Mouse (Mus musculus) lung, postnatal 14 days (tissue): ENCODE data around the gene Slc4a1.

Experiments
- DNase-seq: peaks from one replicate; pipeline ENCODE4 v3.0.0; 2021

The Slc4a1 gene

DNA sequence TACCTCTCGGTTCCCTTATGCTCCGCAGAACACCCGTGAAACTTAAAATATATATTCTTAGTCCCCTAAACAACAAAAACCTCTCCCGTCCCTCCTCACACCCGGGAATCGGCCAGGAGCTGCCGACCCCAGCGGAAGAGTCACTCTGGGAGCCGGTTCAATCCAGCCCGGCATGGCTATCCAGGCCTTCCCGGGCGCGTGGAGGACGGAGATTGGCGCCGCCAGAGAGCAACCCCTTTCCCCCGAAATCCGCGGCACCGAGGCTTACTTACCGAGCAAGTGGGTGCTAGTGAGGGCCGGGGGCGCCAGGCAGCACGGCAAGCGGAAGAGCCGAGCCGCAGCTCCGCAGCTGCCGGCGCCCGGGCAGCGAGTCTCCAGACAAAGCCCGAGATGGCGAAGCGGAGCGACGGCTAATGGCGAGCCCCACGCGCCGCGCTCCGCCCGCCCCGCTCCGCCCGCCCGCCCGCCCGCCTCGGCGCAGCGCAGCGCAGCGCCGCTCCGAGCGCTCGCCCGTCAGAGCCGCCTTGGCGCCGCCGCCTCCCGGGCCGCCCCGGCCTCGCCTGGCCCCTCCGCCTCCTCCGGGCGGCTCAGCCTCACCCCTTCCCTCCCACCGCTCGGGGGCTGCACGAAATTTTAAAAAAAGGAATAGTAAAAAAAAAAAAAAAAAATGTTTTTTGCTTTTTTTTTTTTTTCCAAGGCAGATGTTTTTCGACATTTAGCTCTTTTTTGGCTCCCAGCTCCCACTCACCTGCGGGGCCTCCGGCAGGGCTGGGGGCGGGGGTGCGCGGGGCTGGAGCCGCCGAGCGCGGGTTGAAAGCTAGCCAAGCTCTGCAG, 47.2 kb downstream of the Slc4a1 start:
- peak; percentile 66 for DNase-seq

DNA sequence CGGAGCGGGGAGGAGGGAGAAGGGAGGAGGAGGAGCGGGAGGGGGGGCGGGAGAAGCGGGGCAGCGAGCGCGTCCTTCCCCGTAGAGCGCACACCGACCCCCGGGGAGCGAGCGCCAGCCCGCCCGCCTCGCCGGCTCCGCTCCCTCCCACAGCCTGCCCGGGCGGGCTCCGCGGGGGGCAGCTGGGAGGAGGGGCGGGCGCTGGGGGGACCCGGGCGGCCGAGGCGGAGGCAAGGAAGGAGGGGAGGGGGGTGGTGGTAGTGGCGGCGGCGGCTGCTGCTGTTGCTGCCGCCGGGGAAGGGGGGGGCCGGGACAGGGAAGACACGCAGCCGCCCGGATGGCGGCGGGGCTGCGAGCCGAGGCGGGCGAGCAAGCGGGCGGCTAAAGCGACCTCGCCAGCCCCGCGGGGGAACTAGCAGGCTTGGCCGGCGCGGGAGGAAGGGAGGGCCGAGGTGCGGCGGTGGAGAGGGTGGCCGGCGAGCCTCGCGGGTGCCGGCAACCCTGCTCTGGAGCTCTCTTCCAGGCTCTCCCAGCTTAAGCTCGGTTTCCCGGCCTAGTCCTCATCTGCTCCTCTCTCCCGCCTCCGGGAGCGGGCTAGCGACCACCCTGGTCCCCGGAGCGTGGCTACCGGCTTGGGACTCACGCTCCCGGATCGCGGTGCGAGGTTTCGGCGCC, 48.0 kb downstream of the Slc4a1 start:
- peak; percentile 76 for DNase-seq

DNA sequence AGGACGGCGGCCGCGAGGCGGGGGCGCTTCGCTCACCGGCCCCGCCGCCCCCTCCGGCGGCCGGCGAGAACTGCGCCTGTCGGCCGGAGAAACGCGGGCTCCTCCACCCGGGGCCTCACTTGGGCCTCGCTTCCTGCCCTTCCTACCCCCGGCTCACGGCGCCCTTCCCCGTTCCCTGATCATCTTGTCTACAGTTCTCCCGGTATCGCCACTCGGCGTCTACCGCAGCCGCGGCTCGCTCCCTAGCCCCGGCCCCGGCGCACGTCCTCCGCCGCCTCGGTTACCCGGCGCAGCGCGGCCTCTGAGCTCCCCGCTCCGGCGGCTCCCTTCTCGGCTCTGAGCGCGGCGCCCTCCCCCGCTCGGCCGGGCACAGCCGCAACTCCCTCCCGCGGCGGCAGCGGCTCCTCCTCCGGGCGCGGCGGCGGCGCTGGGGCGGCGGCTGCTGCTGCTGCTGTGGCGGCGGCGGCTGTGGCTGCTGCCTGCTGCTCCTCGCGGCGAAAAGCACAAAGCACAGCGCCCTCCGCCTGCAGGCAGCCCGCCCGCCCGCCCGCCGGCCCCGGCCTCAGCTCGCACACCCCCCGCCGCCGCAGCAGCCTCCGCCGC, 48.6 kb downstream of the Slc4a1 start:
- peak; percentile 53 for DNase-seq

DNA sequence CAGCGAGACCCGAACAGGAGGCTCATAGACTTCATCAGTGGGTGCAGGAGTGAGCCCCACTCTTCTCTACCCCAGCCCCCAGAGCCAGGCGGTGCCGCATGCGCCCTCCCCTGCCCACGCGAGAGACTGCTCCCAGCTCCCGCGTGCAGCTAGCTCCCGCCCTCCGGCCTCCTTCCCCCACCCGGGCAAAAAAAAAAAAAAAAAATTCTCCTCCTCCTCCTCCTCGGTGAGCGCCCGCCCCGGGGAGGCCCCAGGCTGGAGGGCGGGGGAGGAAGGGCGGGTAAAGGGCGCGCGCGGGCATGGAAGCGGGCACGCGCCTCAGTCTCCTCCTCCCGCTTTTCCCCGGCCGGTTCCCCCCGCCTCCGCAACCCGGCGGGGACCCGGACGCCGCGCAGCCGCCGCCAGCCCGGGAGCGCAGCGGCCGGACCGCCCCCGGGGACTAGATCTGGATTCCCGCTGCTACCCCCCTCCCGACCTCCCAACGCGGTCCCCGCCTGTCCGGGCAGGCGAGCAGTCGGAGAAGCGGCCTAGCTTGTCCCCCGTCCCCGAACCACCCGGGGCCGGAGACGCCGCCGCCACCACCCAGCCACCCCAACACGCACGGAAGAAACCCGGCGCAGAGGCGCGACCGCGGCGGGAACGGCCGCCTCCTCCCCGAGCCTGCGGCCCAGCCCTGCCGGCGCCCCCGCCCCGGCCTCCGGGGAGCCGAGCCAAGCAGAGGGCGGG, 49.3 kb downstream of the Slc4a1 start:
- peak; percentile 92 for DNase-seq

DNA sequence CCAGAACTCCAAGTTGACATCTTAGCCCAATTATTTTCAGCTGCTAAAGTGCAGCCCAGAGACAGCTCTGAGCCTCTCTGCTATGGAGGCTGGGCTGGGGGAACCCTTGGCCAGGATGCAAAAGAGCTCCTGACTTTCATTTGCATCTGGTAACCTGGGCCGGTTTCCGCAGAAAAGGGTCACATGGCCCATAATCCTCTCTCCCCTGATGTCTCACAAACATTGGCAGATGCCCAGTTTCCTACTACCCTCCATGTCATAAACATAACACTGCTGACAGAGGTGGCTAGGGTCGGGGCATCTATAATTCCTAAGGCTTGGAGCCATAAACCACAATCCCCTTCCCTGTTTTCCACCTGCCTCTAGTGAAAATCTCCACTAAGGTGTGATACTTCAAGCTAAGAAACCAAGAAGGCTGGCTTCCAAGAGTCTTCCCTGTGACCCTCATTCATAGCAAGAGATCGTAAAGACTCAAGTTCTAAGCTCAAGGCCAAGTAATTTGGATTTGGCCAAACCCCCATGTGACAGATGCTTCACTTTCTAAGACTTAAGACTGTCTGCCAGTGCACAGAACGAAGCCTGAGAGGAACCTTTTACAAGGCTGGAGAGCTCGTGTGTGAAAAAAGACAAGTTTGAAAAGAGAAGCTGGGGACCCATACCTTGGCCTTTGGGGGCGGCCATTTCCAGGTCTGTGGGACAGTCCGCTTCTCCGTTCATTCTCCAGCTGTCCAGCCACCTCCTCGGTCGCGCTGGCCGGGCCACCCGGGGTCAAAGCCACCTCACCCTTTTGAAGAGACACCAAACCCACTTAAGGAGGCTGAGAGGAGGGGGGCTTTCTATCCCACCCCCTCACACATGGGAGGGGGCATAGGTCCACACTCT, 50.1 kb downstream of the Slc4a1 start:
- no peak for DNase-seq

DNA sequence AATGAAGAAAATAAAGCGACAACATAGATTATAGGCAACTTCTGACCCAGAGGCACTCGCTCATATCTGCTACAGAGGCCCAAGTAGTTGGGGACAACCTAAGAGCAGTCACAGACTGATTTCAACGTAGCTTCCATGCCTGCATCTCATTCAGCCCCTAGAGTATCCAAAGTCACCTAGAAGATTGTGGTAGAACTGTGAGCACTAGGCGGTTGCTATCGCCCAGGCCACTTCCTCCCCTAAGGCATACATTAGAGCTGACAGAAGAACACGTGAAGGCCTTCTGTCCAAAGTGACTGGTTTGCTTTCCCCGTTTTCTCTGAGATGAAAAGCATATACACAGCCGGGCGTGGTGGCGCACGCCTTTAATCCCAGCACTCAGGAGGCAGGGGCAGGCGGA, 51.7 kb downstream of the Slc4a1 start:
- DNase-seq, result no peak

DNA sequence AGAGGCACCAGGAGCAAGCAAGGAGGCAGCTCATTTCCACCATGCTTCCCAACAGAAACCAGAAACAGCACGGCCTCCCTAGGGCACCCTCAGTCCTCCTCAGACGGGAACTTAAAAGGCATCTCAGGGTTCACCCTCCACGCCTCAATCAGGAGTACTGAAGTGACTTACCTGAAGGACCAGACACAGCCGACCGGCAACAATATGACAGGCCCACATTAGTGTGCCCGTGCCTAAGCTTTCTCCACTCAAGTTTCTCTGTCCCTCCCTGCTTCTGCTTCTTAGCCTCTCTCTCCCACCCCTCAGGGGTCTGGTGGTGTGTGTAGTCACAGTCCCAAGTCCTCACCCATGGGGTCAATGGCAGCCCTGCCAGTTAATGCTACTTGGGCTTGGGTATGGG, 53.4 kb downstream of the Slc4a1 start:
- DNase-seq, result no peak

DNA sequence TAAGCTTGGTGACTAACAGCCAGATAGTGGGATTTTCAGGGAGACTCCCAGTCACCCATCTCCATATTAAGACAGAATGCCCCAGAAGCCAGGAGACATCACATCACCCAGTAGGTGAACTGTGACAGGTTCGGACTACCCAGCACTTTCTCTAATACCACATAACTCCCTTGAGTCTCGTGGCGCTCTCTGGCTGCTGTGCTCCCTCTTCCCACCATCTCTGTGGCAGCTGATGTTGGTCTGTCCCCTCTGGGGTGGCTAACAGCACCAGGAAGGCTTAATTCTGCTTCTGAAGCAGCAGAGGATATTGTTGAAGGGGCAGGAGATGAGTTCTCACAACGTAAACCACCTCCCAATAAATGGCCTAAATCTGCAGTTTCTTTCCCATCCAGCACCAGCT, 54.0 kb downstream of the Slc4a1 start:
- no peak for DNase-seq

DNA sequence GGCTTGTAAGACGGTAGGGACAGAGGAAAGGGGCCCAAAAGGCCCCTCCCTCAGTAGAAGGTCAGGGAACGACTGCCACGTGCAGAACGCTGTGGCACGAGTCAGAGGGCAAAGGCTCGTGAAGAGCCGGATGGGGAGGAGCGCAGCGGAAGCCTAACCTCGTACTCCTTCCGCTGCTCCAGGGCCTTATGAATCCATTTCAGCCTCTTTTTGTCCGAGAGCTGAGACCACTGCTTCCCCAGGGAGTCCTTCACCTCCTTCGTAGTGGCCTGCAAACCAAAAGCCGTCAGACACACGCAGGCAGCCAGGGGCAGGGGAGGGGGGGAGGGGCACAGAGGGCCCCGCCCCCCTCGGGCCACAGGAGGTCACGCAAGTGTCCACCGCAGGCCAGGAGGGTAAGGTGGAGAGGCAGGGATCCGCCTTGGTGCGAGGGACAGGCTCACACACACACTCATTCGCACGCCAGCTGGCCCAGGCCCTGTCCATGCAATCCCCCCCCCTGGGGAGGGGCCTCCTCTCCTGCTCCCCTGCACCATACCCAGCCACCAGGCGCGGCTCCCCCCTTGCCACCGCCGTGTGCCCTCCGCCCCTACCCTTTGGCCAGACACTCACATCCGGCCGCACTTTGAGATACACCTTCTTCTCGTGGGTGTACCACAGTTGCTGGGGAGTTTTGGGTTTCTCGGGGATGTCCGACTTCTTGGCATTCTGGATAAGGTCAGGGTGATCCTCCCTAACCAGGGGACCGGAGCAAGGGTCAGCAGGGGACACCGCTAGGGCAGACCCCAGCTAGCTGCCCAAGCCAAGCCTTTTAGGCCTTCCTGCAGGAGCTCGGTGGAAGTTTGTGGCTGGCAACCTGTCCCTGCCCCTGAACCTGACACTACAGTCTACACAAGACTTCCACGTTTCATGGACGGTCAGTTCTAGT, 55.0 kb downstream of the Slc4a1 start:
- no peak for DNase-seq

DNA sequence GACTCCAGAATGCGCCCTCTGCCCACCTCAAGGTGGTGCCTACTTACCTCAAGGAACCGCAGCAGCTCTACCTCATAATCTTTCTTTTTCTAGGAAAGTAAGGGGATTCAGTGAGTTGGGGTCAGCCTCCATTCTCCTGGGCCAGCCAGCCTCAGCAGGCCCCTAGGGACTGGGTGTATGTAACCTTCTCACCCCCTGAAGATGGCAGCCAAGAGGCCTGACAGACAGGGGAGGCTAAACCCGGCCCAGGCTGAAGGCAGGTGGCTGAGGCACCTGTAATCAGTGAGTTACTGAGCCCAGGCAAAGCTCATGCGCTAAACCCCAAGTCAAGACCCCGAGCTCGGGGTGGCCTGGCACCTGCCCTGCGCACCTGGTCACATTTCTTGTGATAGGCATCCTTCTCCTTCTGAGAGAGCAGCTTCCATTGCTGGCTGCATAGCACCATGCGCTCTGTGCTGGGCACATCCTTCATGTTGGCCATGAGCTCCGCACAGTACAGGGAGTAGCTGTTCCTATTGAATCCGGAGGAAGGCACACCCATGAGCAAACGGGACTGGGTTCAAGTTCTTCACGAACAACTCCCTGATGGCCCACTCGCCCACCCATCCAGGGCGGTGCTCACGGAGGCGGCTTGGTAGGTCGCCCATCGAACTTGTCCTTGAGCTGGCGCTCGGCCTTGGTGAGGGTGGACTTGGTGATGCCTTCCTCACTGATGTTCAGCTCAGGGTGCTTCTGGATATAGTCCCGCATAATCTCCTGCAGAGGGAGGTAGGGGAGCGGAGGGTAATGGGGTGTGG, 56.0 kb downstream of the Slc4a1 start:
- DNase-seq, result no peak

DNA sequence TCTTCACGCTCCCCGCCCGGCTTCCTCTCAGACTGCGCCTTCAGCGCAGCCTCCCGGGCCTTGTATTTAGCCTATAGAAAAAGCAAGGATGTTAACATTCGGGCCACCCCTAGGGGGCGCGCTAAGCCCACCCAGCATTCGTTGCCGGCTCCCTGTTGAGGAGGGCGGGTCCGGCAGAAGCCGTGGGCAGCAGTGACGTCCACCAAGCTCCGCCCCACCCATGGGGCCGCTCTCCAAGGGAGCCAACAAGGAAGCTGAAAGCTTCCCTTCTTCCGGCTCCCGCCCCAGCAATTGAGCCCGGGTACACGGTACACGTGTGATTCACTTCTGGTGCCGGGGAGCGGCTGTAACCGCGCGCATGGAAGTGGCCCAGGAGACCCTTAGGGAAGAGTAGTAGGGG, 57.0 kb downstream of the Slc4a1 start:
- peak; percentile 98 for DNase-seq

DNA sequence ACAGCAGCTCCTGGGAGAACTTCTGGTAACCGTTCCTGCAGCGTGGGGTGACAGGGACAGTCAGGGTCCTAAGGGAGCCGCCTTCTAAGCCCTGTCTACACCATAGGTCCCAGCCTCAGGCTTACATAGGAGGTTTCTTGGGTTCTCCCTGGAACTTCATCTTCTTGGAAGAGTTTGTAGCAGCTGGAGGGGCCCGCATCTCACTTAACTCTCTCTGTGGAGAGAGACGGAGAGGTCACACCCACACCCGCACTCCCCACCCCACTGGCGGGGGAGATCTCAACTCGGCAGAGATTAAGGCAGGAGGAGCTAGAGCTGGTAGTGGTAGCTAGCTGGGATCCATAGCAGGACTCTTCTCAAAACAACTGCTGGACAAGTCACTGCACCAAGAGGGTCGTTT, 57.9 kb downstream of the Slc4a1 start:
- no peak for DNase-seq

DNA sequence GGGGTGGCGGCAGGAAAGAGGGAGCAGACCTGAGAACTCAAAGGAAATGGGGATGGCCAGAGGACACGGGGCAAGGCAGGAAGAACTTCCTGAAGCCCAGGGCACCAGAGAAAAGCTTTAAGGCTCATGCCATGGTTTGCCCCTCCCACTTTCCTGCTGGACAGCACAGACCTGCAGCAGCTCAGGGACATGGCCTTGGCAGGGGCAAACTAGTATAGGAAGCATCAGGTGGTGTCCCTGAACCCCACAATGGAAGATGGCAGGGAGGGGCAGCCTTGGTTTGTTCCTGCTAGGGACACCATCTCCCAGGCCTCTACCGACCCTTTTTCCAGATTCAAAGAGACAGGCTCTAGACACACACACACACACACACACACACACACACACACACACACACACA, 60.6 kb downstream of the Slc4a1 start:
- no peak for DNase-seq

DNA sequence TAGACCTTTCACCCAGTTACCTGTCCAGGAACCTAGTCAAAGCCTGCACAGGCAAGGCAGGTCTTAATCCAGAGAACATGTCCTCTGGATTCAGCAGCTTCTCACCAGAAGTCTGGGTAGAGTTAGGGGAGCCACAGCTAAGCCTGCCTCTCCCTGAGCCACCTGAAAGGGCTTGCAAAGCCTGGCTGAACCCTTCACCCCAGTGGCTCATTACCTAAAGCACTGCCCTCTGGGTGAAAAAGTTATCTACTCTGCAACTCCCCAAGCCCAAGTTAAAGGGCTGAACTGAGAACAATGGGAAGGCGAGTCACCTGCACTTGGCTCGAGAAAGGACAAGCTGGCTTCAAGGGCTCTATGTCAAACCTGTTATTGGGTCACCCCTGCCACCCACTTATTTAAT, 61.9 kb downstream of the Slc4a1 start:
- no peak for DNase-seq

DNA sequence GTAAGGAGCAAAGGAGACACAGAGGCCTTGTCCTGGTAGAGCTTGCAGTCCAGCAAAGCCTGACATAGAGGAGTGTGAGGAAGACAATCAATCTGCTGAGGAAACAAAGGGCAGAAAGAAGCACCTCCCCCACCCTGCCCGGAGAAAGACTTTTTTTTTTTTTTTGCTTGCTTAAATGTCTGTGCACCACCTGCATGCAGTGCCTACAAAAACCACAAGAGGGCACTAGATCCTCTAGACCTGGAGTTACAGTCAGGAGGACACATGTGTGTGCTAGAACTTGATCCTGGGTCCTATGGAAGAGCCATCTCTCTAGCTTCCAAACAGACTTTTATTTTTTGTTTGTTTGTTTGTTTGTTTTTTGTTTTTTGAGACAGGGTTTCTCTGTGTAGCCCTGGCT, 66.2 kb downstream of the Slc4a1 start:
- DNase-seq, result peak; percentile 75
